Mouse (Mus musculus) limb, embryonic 12.5 days (tissue): ENCODE data around the gene Mmd. TPM values are rescaled to one million over a fixed set of nuclear protein-coding genes. Genes with fewer than 3 reads are reported as not detected.
A peak's percentile ranks its signal among the peaks of the same experiment; 100 is the strongest.

Source experiments
- ATAC-seq: fragments of 200-750 bp; cut with Nextera tagmentation; 2 replicates; pipeline ENCODE4 v1.8.0; 2017; ENCODE audit warnings: low read depth, moderate TSS enrichment; ENCODE audit not compliant: insufficient number of reproducible peaks, insufficient read depth, low FRiP score, low TSS enrichment
- H3K27ac ChIP-seq: fragments of 300-500 bp; sonication (generic); 2 replicates; pipeline ENCODE4 v1.5.1; 2016; ENCODE audit warnings: mild to moderate bottlenecking, moderate library complexity
- H3K27me3 ChIP-seq: fragments of 300-500 bp; sonication (generic); 2 replicates; pipeline ENCODE4 v1.6.1; 2016; ENCODE audit warnings: mild to moderate bottlenecking, moderate library complexity
- H3K36me3 ChIP-seq: fragments of 300-500 bp; sonication (generic); 2 replicates; pipeline ENCODE4 v1.6.1; 2016; ENCODE audit warnings: mild to moderate bottlenecking, moderate library complexity
- H3K4me1 ChIP-seq: fragments of 300-500 bp; sonication (generic); replicated peaks from 2 replicates; pipeline ENCODE4 v1.6.1; 2016
- H3K4me2 ChIP-seq: fragments of 300-500 bp; sonication (generic); 2 replicates; pipeline ENCODE4 v1.6.1; 2016; ENCODE audit warnings: mild to moderate bottlenecking, moderate library complexity
- H3K4me3 ChIP-seq: fragments of 300-500 bp; sonication (generic); replicated peaks from 2 replicates; pipeline ENCODE4 v1.5.1; 2016; ENCODE audit warnings: mild to moderate bottlenecking
- H3K9ac ChIP-seq: fragments of 300-500 bp; sonication (generic); replicated peaks from 2 replicates; pipeline ENCODE4 v1.6.1; 2016; ENCODE audit warnings: mild to moderate bottlenecking, moderate library complexity
- H3K9me3 ChIP-seq: fragments of 300-500 bp; sonication (generic); 2 replicates; pipeline ENCODE4 v1.6.1; 2016; ENCODE audit warnings: mild to moderate bottlenecking, moderate library complexity
- WGBS: fragments of 180-500 bp; shearing (Covaris S2); methylation state at CpG from one replicate; pipeline ENCODE4 v1.1.7; 2016; 5-methylcytosine and 5-hydroxymethylcytosine counted together
- polyA plus RNA-seq: library from polyadenylated mRNA; unstranded; fragments of >200 nt; fragmentation: Nextera tagmentation; extraction: Ambion mirVana; gene quantifications from 2 replicates; pipeline ENCODE4 v1.2.1, GENCODE M21; 2016

Gene Mmd
- polyA plus RNA-seq, 1 experiment from 2014 or later, result 37.8 TPM

DNA sequence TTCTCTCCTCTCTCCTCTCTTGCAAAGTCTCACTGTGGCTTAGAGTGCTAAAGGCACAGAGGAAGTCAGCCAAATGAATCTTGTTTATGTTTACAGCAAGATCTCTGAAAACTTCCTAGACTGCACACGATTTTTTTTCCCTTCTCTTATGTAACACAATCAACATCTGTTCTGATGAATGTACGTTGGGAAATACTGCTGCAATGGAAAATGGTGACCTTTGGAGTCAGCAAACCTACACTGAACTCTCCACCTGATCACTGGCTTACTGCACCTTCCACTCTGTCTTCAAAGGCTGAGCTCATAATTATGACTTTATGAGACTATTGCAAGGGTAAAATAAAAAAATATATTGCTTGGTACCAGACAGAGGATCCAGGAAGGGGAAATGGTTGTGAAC, 17.6 kb upstream of the Mmd start:
- Histone ChIP-seq H3K4me2 (no peak overlapping the region), H3K4me1 (0 out of 2 replicates have a peak, but pooled peaks cover 3% of the 10 kb centered on the region), H3K9ac (no peak overlapping the region), H3K36me3 (no peaks in the 10 kb centered on the region), H3K27me3 (no peaks in the 10 kb centered on the region), H3K4me3 (no peak overlapping the region), H3K9me3 (no peaks in the 10 kb centered on the region), H3K27ac (no peak overlapping the region)
- no peak for ATAC-seq
- 71% methylated on average over 2 of the region's 2 CpGs for WGBS

DNA sequence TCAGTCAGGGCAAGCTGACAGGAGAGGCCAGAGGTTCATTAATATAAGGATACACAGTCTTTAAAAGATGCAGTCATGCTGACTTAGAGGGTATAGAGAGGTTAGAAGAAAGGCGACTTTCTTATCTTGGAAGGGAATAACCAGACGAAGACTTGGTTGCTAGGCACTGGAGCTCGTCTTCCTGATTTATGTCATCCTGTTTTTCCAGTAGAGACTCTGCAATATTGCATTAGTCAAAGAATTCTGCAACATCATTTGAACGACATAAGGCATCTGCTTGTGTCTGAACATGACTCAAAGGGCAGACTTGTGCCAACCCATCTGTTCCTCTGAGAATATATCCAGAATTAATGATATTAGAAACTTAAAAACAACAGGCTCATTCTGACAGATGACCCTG, 16.6 kb upstream of the Mmd start:
- H3K9me3 ChIP-seq, result no peaks in the 10 kb centered on the region
- ATAC-seq, result no peak
- H3K4me3 ChIP-seq, result no peak overlapping the region
- no peaks in the 10 kb centered on the region for H3K36me3 ChIP-seq
- no peak overlapping the region for H3K9ac ChIP-seq
- 40% methylated on average over 4 of the region's 4 CpGs for WGBS
- no peak overlapping the region for H3K4me2 ChIP-seq
- 0 out of 2 replicates have a peak, but pooled peaks cover 3% of the 10 kb centered on the region for H3K4me1 ChIP-seq
- no peaks in the 10 kb centered on the region for H3K27me3 ChIP-seq
- no peak overlapping the region for H3K27ac ChIP-seq

DNA sequence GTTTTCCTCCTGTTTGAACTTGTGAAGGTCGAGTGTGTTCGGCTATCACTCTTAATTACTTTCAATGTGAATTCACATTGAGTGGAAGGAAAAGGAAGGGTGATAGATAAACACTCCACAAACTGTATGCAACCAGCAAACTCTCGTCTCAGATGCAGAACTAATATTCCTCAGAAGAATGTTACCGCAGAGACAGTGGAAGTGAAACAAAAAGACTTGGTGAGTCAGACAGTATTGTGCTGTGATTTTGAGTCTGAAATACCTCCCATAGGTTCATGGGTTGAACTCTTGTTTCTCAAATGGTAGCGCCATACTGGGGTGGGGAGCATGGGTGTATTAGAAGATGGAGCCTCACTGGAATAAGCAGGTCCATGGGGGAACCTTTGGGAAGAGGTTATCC, 14.0 kb upstream of the Mmd start:
- no peak for ATAC-seq

DNA sequence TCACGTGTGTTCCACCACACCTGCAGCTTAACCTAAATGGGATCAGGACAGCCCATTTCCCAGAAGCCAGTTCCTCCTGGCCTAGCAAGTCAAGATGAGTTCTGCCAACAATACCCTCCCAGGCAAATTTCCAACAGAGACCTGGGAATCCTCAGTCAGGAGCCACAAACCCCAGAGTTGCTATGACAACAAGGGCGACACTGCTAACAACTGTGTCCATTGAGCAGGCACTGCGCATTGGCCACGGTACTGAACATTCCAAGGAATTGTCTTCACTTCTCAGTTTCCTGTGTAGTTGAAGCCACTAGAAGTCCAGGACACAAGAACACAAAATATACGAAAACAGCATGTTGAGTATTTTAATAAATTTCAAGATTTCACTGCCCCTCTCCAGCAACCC, 11.6 kb upstream of the Mmd start:
- no peak for ATAC-seq
- Histone ChIP-seq H3K4me3 (no peak overlapping the region), H3K4me2 (no peak overlapping the region), H3K9me3 (no peaks in the 10 kb centered on the region), H3K9ac (no peak overlapping the region), H3K27ac (no peak overlapping the region), H3K27me3 (no peaks in the 10 kb centered on the region), H3K4me1 (no peaks in the 10 kb centered on the region), H3K36me3 (no peaks in the 10 kb centered on the region)
- WGBS, result 77% methylated on average over 5 of the region's 5 CpGs

More for the DNA sequence above, 14.0 kb upstream of the Mmd start:
- no peak overlapping the region for H3K27ac ChIP-seq
- 85% methylated on average over 5 of the region's 5 CpGs for WGBS
- H3K9ac ChIP-seq, result no peak overlapping the region
- 0 out of 2 replicates have a peak, but pooled peaks cover 3% of the 10 kb centered on the region for H3K4me1 ChIP-seq
- no peak overlapping the region for H3K4me3 ChIP-seq
- H3K9me3 ChIP-seq, result no peaks in the 10 kb centered on the region
- H3K27me3 ChIP-seq, result no peaks in the 10 kb centered on the region
- no peaks in the 10 kb centered on the region for H3K36me3 ChIP-seq
- no peak overlapping the region for H3K4me2 ChIP-seq

DNA sequence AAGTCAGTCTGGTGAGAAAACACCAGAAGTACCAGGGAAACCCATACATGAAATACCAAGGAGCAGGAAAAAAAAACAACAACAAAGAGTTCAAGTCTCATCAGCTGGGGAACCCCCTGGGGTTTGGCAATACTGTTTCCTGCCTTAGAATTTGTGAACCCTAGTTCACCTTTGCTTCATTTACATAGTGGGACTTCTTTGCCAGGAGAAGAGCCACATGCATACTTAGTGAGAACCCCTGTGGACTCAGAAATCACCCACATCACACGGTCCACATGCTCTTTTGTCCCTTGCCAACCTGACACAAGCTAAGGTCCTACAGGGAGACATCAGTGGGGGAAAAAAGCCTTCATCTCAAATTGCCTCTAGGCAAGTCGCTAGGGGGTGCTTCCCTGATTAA, 10.6 kb upstream of the Mmd start:
- Histone ChIP-seq H3K36me3 (no peaks in the 10 kb centered on the region), H3K27me3 (no peaks in the 10 kb centered on the region)
- WGBS, result 35% methylated on average over 2 of the region's 2 CpGs

DNA sequence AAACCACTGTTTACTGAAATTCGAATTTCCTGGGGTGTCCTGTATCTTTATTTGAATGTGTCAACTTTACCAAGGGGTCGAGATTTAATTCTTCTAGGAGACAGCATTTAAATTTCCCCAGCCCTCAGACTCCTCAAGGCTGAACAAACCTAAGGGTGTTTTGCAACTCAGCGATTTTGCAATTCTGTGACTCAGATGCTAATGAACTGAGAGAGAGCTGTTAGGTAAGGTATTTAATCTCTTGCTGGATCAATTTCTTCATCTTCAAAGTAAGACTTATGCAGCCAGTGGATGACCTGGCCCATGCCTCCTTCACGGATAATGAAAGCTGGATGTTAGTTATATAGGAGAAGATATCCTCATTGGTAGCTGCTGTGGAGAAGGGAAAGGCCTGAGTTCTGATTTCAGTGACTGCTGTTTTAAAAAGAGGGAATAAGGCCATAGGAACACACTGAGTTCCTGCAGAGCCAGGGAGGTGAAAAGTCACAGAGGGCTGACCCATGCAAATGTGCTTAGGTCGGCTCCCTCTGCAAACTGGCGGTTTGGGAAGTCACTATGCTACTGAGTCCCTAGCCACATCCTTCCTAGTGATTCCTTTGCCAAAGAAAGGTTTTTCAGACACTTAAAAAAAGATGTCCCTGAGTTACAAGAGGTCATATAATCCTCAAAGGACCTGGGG, 8.5 kb upstream of the Mmd start:
- no peak for ATAC-seq
- Histone ChIP-seq H3K4me2 (no peak overlapping the region), H3K36me3 (no peaks in the 10 kb centered on the region), H3K4me1 (no peaks in the 10 kb centered on the region), H3K4me3 (no peak overlapping the region), H3K9ac (no peak overlapping the region), H3K9me3 (no peaks in the 10 kb centered on the region), H3K27ac (no peak overlapping the region), H3K27me3 (no peaks in the 10 kb centered on the region)
- 17% methylated on average over 6 of the region's 6 CpGs for WGBS

More for the DNA sequence above, 10.6 kb upstream of the Mmd start:
- Histone ChIP-seq H3K4me2 (no peak overlapping the region), H3K9ac (no peak overlapping the region), H3K27ac (no peak overlapping the region), H3K4me3 (no peak overlapping the region), H3K9me3 (no peaks in the 10 kb centered on the region), H3K4me1 (no peaks in the 10 kb centered on the region)
- no peak for ATAC-seq

DNA sequence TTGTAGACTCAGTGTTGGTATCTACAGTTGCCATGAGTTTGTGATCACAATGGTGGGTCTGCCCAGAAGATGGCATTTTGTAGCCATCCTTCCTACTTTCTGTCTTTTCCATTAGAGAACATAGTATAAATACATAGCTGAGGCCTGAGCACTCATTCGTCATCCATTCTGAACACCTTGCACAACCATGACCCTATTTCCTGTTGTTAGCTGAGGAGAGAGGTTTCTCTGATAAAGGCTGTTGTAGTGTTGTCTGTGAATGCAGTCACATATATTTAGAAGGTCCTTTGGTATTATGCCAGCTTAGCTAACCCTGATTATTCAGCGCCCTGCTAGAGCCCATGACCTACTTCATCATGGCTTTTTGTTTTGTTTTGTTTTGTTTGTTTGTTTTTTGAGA, 7.4 kb upstream of the Mmd start:
- 87% methylated on average over 2 of the region's 2 CpGs for WGBS
- no peaks in the 10 kb centered on the region for H3K36me3 ChIP-seq
- no peaks in the 10 kb centered on the region for H3K4me1 ChIP-seq
- no peaks in the 10 kb centered on the region for H3K9me3 ChIP-seq
- H3K27me3 ChIP-seq, result no peaks in the 10 kb centered on the region
- H3K4me2 ChIP-seq, result no peak overlapping the region
- H3K9ac ChIP-seq, result no peak overlapping the region
- no peak overlapping the region for H3K27ac ChIP-seq
- no peak for ATAC-seq
- no peak overlapping the region for H3K4me3 ChIP-seq

DNA sequence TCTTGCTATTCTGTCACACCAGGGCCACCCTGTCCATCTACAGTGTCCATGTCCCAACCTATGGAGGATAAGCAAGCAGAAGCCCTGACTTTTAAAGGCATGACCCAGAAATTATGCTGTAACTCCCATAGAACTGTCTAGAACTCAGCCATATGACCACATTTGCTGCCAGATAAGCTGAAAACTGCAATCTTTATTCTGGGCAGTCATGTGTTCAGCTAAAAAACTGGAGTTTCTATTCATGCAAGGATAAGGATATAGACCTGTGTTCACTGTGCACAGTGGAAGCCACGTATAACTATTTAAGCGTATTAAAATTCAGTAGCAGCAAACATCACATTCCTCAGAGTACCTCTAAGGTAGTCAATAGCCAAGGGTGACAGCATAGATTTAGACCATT, 6.0 kb upstream of the Mmd start:
- H3K27ac ChIP-seq, result no peak overlapping the region
- H3K4me2 ChIP-seq, result no peak overlapping the region
- no peak for ATAC-seq
- H3K4me1 ChIP-seq, result no peaks in the 10 kb centered on the region
- H3K9me3 ChIP-seq, result no peaks in the 10 kb centered on the region
- WGBS, result 97% methylated on average over 2 of the region's 2 CpGs
- H3K9ac ChIP-seq, result no peak overlapping the region
- H3K4me3 ChIP-seq, result no peak overlapping the region
- H3K36me3 ChIP-seq, result no peaks in the 10 kb centered on the region
- no peaks in the 10 kb centered on the region for H3K27me3 ChIP-seq

DNA sequence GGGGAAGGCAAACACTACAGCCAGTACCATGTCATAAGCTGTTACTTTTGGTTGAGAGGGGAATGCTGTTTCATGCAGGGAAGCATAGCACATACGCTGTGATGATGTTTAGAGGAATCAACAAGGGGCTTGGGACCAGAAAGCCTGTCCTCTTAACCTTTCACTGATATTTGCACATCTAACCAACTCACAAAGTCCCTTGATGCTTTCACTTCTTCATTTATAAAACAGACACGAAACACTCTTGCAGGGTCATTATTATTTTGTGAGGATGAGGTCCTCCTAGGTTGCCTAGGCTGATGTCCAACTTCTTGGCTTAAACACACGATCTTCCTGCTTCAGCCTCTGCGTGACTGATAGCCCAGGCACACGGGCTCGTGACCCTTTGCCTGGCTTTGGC, 3.6 kb upstream of the Mmd start:
- H3K27me3 ChIP-seq, result no peaks in the 10 kb centered on the region
- H3K4me1 ChIP-seq, result peaks cover 7% of the 10 kb centered on the region
- no peak overlapping the region for H3K4me2 ChIP-seq
- no peak overlapping the region for H3K9ac ChIP-seq
- no peaks in the 10 kb centered on the region for H3K36me3 ChIP-seq
- no peaks in the 10 kb centered on the region for H3K9me3 ChIP-seq
- H3K4me3 ChIP-seq, result no peak overlapping the region
- no peak for ATAC-seq
- H3K27ac ChIP-seq, result no peak overlapping the region
- WGBS, result 84% methylated on average over 6 of the region's 6 CpGs

DNA sequence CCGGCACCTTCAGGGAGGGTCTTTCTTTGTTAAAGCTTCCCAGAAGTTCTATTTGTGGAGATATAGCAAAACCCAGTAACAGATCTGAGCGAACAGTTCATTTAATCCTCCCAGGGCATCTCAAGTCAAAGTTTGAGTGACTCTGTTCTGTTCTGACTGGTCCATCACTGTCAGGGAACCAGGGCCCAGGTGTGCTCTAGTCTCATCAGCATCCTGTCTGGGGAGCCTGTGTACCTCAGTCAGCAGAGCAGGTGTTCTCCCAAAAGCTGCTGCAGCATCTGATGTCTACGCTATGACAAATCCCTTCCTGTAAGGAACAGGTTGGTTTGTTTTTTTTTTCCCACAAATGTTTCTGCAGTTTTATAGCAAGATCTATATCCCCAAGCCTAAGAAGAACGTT, 2.6 kb upstream of the Mmd start:
- H3K9ac ChIP-seq, result no peak overlapping the region
- peaks cover 10% of the 10 kb centered on the region for H3K4me1 ChIP-seq
- no peak overlapping the region for H3K4me2 ChIP-seq
- no peaks in the 10 kb centered on the region for H3K9me3 ChIP-seq
- no peak overlapping the region for H3K27ac ChIP-seq
- no peak overlapping the region for H3K4me3 ChIP-seq
- no peak for ATAC-seq
- H3K27me3 ChIP-seq, result no peaks in the 10 kb centered on the region
- WGBS, result 73% methylated on average over 4 of the region's 4 CpGs
- H3K36me3 ChIP-seq, result no peaks in the 10 kb centered on the region

DNA sequence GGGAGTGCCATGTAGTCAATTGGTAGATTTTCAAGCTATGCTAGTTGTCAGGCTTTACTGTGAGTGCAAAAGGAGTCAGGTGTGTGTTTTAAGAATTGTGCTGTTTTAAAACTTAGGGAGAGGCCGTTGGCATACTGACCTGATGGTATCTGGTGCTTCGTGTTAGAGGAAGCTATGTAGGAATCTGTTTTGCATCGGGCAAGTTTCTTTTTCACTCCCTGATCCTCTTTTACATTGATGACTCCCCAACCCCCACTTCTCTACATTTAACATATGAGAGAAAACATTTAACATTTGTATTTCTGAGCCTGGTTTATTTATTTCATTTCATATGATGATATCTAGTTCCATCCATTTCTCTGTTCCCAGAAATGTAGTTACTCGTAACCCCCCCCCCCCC, 1.5 kb upstream of the Mmd start:
- Histone ChIP-seq H3K4me1 (peaks cover 14% of the 10 kb centered on the region), H3K27me3 (no peaks in the 10 kb centered on the region), H3K9ac (no peak overlapping the region), H3K36me3 (no peaks in the 10 kb centered on the region), H3K4me2 (no peak overlapping the region), H3K27ac (no peak overlapping the region), H3K9me3 (no peaks in the 10 kb centered on the region), H3K4me3 (no peak overlapping the region)
- WGBS, result 66% methylated on average over 4 of the region's 4 CpGs
- ATAC-seq, result no peak

DNA sequence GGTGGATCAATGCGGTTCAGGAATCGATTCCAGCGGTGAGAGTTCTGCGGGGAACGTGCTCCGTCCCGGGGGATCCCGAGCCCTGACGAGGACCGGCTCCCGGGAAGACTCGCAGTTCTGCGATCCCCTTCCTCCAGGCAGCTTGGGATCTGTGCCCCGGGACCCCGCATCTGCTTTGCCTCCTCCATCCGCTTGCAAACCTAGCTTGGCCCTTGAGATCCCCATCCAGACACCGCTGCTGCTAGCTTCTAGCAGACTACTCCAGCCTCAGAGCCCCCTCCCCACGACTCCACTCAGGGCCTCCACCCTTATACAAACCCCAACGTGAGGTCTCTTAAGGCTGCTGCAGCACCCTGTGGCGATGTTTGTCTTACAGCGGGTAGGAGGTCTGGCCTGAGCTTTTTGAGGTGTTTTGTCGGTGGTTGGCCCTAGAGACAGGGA, 465 bp downstream of the Mmd start:
- peak overlapping the region; percentile 82 for H3K4me3 ChIP-seq
- peak; percentile 39 for ATAC-seq
- no peaks in the 10 kb centered on the region for H3K36me3 ChIP-seq
- WGBS, result 0% methylated on average over 22 of the region's 22 CpGs
- H3K27ac ChIP-seq, result peak overlapping the region; percentile 85
- H3K9ac ChIP-seq, result peak overlapping the region; percentile 89
- peaks cover 14% of the 10 kb centered on the region for H3K4me1 ChIP-seq
- H3K9me3 ChIP-seq, result no peaks in the 10 kb centered on the region
- H3K4me2 ChIP-seq, result peak overlapping the region; percentile 86
- no peaks in the 10 kb centered on the region for H3K27me3 ChIP-seq
